Mouse (Mus musculus): ENCODE measurements at regions not wholly inside any gene's neighbourhood (a gene's known extent, or its start where the extent isn't known, plus 50 kb on each side); places are given as distances from the start of the nearest gene placed in this dataset.

DNA sequence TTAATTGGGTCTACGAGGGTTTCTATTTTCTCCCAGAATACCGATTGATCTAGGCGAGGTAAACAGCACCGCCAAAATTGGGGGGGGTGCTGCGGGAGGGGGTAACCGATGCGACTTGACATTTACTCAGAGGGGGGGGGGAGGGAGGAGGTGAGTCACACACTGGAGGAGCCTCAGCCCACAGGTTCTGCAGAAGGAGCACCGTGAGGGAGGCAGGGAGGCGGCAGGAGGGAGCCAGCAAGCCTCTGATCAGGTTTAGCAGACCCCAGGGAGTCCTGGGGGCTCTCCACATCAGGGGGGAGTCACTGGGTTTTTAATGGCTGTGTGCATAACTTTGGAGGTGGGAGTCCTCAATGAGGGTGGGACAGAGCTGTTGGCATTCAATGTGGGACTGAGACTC lies 51.3 kb upstream of the Ier5l start:
- no peak for DNase-seq (ENCODE audit: low spot score in 2 of 2)

- DNase-seq (ENCODE audit: low spot score in 2 of 2) = no peak
Observed at GRCm38 (mm10) chr2:30525831-30526230, 51.8 kb upstream of the Ier5l start.

DNA sequence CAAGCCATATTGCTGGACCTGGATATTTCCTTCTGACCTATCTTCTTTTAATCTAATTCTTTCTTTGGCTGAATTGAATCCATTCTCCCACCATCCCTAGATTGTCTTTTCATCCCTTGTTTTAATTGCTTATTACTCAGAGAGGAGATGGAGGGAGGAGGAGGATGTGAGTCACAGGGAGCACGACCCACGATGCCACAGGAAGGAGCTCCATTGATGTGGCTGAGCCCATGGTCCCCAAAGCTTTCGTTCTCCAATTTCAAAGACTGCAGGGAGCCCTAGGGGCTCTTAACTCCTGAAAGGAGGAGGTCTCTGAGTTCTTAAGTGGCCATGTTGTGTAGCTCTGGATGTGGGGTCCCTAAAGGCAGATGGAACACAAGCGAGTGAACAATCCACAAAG lies 53.5 kb upstream of the Ier5l start:
- DNase-seq (ENCODE audit: low spot score in 2 of 2) = no peak

DNA sequence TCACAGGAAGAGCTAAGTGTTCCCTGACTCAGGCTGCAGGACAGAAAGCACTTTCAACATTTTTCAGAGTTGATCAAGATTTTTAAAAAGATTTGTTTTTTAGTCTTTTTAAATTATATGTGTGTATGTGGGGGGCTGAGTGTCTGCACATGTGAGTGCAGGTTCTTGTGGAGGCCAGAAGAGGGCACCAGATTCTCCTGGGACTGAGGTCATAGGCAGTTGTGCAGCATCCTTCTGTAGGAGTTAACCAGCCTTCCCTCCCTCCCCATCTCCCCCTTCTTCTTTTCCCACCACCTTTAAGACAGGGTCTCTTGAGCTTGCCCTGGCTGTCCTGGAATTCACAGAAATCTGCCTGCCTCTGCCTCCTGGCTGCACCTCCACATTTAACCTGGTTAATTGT lies 58.9 kb upstream of the Ier5l start:
- no peak for DNase-seq (ENCODE audit: low spot score in 2 of 2)

DNA sequence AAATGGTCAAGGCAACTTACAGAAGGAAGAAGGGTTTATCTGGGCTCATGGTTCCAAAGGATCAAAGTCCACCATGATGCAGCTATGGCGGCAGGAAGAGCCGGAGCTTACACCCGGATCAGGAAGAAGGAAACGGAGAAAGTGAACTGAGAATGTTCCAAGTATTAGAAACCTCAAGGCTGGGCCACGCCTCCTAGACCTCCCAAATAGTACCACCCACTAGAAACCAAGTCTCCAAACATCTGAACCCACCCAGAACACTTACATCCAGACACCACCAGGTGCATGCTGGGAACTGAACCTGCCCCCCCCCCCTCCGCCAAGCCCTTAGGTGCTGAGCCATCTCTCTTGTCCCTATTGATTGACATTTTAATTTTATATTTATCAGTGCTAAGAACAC lies 59.3 kb upstream of the Ier5l start:
- DNase-seq (ENCODE audit: low spot score in 2 of 2) = no peak

GRCm38 (mm10) chr2:30534485-30534884 lies 60.4 kb upstream of the Cstad start:
- DNase-seq (ENCODE audit: low spot score in 2 of 2) = no peak

GRCm38 (mm10) chr2:30539305-30539704 lies 55.5 kb upstream of the Cstad start:
- DNase-seq (ENCODE audit: low spot score in 2 of 2) = no peak

DNA sequence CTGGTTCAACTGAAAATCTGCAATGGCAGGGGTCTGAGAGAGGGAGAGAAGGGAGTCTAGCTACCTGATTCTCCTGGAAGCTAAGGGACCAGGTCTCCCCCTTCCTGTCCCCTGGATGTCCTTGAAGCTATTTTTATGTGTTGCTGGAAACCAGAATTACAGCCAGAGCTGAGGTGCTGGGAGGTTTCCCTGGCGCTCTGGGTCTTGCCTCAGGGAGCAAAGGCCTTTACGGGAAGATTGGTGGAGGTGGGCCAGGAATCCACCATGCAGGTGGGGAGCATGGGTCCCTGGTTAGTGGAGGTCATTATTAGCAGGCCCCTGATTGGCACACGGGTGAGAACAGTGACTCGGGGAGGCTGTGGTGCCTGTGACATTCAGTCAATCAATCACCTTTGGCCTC lies 53.3 kb upstream of the Cstad start:
- DNase-seq (ENCODE audit: low spot score in 2 of 2) = no peak

DNA sequence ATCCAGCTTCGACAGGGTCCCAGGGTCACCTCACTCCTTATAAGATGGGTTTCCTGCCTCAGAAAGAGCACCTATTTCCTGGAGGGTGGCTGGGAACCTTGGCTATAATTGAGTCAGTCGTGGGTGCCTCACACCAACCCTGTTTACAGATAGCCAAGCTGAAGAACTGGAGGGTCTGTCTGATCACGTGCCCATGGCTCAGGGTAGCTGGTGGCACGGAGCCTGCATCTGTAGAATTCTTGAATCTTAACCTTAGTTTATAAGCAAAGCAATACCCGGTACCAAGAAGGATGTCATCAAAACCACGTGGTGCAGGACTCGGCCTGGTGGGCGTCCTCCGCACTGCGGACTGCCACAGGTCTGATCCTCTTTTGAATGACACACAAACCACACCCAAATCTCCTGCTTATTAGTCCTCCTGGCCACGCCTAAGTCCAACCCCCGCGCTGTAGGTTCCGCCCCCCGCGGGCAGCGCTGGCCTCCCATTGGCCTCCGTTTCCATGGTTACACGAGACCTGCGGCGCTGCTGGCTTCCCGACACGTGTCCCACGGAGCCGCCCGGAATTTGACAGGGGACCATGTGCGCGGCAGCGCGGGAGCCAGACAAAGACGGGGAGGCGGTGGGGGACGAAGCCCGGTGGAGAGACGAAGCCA lies 49.9 kb upstream of the Cstad start:
- peak; percentile 73 to 78 for DNase-seq (ENCODE audit: low spot score in 2 of 2)
